Mouse (Mus musculus): Measurements from ENCODE around the gene Dnah7a. TPM values are rescaled to one million over a fixed set of nuclear protein-coding genes. Genes with fewer than 3 reads are reported as not detected.

The Dnah7a gene
- total RNA-seq (2023) = 1 to 10 TPM; 1.7 to 2.2 TPM

DNA sequence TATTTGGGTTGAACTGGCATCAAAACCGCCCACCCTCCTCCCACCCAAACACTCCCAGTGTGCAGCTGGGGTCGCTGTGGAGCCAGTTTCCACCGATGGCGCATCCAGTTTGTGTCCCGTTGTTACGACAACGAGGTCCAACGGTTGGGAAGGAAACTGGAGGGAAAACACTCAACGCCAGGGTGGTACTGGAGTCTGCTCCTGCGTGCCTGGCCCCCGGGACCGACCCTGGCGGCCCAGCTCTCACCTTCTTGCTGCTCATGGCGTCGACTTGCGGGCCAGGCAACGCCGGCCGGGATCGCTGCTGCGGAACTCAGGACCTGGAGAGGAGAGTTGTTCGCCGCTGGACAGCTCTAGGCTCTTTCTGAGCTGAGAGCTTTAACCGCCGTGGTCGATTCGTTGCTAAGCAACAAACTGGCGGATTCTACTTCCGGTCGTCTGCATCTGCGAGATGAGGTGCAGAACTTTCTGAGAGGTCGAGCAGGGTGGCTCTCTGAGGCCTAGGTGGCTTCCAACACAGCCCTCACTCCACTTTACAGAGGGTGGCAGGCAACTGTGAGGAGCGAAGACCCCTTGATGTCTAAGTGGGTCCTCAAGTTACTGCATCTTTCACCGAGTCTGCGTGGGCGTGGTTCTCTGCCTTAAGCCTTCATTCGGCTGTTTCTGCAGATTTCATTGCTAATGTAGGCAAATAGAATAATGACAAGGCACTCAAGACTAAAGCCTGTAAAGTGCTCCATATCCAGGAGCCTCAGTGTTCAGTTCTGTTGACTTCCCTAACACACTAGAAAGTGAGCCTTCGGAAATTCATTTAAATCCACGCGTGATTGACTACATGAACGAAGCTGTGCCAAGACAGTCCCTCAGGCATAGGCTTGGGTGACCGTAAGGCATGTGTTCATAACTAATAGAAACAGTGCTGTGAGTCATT, at the start of gene Dnah7a:
Gene Dnah7a, minus strand, starts transcription at position 354 of the 931 bp plus-strand sequence.

GRCm38 (mm10) chr1:53352327-53353261, 354.0 kb downstream of the Dnah7a start, which contains the start of the genes Asdurf, Gm28551 and Asnsd1:
Gene Asdurf (minus strand): TSS chr1:53352619.
Gene Gm28551 (minus strand): TSS chr1:53352667.
Gene Asnsd1 (minus strand): TSS chr1:53352752.

Other genes with a start within 250 kb of the Dnah7a start
- 100 to 1,000 TPM; 642 to 652 TPM for gene Stk17b, start 78.4 kb upstream of the Dnah7a start, total RNA-seq (2023)